Mouse (Mus musculus) left cerebral cortex, adult 11 months (tissue): ENCODE data around the gene Tcf7l1.

Source experiments
- DNase-seq: peaks from one replicate; pipeline ENCODE4 v3.0.0; 2022; ENCODE audit warnings: low spot score

Tcf7l1 gene

DNA sequence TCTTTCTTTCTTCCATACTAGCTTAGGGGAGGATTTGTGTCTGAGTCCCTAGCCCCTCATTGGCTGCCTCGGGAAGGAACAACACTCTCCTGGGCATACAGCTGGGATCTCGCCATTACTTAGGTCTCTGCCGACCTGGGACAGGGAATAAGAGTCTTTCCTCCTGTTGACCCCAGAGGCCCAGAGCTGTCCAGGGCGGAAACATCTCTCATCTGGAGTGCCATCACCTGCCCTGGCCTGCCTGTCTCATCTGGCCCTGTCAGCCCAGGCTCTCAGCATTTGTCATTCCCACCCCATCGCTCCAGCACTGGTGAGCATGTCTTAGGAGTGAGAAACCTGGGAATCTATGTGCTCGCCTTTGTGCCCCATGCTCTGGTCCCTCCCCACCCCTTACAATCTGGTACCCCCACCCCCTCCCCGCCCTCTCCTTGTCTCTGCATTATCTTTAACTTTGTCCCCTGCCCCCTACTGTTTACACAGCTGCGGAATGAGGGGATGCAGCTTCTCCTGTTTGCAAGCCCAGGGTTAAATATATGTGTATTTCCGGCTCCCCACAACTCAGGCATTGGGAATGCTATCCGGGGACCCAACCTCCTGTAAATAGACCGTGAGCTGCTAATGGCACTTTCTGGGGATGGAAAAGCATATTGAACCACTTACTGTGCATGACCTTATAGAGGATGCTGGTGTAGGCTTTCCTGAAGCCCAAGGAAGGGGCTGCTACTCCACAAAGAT lies 92.3 kb downstream of the Tcf7l1 start:
- no peak for DNase-seq

DNA sequence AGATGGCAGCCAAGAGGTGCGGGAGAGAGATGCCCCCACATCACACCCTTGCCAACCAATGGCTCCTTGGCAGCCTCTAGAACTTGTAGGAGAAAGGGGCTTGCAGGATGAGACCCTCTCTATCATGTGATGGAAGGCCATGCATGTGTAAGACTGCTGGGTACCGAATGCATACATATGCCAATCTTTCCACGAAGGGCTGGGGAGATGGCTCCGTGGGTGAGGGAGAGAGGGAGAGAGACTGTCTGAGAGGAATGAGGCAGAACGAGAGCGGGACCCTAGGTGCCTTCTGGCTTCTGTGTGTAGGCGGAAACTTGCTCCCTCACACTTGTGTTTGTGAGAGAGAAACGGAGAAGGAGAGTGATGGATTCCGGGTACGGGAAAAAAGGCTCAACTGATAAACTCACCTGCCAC lies 94.3 kb downstream of the Tcf7l1 start:
- DNase-seq: no peak

DNA sequence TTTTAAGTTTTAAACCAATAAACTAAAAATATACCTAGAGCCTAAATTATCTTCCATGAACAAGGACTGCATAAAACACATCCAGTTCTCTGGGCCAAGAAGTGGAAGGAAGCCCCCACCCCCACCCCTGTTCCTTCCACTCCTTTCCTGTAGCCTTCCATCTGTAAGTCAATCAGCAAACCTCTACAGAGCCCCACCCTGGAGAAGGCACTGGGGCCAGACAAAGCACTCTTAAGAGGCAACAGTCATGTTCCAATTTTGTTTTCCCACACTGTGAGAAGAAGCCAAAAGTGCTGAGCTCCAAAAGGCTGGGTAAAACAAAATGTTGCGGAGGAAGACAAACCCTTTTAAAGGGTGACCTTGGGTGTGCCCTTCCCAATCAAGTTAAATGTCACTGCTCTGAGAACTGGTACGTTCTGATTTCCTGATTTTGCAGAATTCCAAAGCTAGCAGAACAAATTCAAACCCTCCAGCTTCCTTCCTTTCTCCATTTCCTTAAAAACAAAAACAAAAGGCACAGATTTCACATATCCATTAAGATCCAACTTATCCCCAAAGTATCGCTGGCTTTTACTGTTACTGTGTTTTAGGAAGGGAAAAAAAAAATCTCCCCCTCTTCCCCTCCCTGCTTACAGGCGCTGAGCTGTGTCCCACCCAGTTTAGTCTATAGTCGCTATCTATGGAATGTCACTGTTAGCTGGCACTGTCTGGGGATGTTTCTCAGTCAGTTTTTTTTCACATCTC lies 94.8 kb downstream of the Tcf7l1 start:
- DNase-seq: no peak

DNA sequence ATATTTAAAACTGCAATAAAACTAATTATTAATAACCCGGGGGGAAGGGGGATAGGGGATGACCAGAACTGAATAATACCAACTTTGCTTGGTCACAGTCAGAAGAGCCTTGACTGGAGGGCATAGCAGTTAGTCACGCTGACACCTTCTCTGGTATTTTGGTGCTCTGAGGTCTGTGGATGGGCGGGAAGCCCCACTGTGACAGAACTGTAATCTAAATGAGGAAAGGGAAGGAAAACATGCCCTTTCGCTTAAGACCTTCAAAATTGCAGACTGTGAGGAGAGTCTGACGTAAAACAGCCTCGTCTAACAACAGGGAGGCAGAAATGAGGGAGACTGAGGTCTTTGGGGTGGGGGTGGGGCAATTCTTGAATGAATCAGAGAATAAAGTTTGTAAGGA lies 96.6 kb downstream of the Tcf7l1 start:
- DNase-seq: no peak

DNA sequence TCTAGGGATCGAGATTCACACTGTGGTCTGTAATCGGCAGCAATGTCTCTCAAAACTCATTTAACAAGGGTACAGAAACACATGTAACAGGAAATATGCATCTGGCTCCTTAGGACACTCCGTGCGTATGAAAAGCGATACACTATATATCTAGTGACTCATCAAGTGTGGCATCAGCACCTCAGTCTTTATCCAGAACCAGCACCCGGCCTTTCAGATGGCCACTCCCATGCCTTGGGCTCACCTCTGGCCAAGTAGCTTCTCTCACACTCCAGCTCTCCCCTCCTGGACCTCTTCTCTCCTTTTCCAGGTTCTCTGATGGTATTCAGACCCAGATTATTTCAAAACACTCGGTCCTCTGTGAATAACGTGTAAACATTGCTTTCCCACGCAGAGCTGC lies 97.5 kb downstream of the Tcf7l1 start:
- DNase-seq: no peak

DNA sequence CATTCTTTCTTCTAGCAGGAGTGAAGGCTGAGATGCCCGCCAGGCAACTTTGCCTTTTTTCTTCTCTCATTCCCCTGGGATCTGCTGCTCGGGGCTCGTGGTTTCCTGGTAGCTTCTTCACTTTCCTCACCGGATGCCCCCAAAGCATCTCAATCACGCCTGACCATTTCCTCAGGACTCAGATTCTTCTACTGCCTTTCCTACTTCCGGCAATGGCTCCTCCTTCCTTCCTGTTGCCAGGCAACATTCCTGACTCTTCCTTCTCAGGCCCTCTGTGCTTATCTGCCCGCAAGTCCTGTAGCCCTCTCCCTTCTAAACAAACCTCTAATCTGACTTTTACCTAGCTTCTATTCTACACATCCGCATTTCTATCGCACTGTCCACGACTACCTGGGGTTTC lies 98.5 kb downstream of the Tcf7l1 start:
- DNase-seq: no peak

DNA sequence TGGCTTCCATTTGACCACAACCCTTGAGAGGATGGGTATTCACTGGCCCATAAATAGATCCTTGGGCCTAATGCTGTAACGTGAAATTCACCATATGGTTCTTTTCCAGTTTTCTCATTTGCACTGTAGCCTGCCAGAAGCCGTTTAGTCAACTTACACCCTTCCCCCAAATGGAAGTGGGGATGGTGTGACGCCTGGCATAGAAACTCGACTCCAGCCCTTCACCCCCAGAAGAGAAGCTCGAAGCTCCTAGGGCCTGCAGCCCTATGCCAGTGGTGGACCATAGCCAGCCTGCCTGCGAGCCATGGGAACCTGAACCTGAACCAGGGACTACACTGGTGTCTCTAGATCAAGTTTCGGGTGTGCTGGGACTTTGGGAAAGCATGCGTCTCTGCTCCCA lies 99.1 kb downstream of the Tcf7l1 start:
- DNase-seq: no peak

DNA sequence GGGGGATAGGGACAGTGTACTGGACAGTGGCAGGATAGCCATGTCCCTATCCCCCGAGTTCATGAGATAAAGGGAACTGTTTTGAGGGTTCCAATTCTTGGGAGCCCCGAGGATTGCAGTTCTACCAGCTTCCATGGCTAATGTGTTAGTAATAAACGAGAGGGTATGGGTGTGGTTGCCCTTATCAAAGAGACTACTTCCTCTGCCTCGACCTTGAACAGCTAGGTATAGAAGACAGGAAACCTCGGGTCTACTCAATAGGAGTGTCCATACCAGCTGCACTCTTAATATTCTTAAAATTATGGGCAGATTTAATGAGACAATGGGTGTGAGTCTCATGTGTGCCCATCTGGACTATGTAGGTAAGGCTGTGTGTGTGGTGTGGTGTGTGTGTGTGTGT lies 100.0 kb downstream of the Tcf7l1 start:
- no peak for DNase-seq

DNA sequence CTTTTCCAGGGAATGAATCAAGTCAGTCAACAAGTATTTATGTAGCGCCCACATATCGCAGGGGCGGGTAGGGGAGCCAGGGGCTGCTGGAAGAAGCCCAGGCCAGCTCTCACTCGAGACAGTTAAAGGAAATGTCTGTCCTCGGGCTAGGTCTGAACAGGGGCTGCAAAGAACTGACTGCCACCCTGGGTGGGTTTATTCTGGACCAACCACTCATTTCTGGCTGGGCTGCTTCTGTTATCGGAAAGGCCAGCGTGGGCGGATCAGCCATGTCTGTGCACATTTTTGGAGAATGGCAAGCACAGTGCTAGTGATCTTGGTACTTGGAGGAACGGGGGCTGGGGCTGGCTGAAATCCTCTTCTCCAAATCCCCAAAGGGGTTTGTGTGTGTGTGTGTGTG lies 103.9 kb downstream of the Tcf7l1 start:
- DNase-seq: no peak

DNA sequence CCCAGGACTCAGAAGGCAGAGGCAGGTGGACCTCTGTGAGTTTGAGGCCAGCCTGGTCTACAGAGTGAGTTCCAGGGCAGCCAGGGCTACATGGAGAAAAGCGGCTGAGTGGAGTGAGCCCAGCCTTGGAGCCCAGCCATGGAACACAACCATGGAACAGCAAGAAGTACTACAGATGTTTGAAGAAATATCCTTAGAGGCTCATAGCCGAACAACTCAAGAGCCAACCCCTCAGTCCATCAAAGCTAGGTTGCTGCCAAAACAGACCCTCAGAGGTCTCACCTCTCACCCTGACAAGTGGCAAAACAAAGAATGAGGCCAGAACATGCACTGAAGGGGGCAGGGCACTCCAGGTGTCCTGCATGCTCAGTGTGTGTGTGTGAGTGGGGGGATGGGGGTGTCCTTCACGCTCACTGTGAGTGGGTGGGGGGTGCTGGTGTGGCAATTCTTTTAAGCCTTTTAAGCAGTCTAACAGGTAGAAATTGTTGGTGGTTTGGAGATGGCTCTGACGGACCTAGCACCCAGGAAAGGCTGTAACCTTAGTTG lies 104.7 kb downstream of the Tcf7l1 start:
- no peak for DNase-seq

DNA sequence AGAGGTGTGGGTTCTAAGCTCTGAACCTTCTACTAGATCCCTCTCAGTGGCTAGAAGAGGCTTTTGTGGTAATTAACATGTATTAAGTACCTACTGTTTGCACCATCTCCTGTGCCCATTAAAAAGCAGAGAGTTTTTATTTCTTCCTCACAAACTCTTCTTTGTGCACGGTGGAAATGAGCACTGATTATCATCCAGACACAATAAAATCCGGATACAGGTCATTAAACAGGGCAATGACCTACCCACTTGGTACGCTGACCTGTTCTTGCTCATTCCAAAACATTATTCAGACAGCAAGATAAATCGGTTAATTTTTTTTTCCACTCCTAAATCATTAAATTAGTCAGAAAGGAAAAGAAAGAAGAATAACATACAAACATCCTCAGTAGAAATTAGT lies 106.8 kb downstream of the Tcf7l1 start:
- no peak for DNase-seq

DNA sequence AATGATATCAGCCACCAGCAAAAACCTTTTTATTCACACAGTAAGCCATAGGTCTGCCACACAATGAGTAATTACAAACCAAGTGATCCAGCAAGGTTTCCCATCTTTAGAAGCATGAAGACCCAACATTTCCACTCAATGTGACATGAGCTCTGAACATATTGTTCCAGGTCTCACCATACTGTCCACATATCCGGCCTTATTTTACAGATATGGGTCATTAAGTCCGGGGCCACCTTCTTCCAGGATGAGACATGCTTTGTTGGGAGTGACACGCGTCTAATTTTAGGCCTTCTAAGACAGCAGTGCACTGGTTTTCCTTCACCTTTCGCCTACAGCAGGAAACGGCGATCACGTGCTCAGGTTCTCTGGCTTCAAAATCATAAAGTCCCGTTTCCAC lies 108.1 kb downstream of the Tcf7l1 start:
- DNase-seq: no peak

DNA sequence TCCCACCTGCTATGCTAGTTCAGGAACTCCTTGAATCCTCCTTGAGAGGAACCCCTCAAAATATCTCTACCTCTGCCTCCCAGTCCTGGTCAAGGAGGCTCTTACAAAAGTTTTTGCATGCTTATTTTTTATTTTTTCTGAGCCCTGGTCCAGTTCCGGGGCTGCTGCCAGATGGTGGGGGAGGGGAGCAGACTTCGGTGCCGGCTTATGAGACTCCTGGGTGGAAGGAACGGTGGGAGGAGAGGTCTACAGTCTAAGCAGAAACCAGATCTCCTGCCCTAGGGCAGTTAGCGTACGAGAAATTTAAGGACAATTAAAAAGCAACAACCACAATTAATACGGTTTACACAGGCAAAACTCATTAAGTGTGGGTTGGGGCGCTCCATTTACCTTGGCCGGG lies 110.4 kb downstream of the Tcf7l1 start:
- no peak for DNase-seq

DNA sequence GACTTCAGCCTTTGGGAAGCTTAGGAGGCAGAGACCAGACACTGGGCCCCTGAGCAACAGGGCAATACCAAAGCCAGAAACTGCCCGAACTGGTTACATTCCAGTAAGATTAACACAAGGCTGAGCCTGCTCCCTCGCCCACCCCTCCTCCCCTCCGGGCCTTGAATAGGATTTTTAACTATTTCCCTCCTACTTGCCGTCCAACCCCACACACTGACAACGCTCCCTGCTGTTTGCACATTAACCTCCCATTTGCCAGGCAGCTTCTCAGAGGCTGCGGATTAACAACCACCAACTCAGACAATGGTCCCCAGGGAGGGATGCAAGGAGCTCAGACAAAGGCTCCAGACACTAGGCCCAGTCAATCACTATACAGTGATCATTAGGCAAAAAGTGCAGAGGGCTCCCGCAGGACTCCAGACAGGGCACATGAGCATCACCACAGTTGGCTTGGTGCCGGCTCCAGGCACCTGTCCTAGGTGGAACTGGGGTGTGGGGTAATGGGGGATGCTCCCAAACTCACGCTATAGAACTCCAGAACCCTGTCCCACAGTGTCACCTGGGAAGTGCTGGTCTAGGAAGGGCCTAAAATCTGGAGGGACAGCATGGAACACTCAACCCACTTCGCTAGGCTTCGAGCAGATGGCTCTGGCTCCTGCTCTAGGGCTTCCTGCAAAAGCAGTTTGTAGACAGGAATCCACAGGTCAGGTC lies 111.4 kb downstream of the Tcf7l1 start:
- no peak for DNase-seq

DNA sequence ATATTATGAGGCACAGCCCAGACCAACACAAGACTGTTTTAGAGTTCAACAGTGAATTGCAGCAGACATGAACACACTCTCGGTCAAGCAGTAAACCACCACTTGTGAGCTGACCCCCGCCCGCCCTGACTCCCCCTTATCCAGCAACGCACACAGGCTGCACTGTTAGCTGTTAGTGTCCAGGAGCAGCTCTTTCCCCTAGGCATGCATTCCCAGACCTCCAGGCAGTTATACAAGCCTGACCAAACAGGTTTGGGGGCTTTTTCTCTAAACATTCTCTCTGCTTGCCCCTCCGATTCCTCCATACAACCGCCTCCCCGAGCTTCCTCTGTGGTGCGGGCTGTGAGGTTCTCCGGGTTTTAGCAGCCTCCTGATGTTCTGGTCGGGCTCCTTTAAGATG lies 112.0 kb downstream of the Tcf7l1 start:
- DNase-seq: no peak

DNA sequence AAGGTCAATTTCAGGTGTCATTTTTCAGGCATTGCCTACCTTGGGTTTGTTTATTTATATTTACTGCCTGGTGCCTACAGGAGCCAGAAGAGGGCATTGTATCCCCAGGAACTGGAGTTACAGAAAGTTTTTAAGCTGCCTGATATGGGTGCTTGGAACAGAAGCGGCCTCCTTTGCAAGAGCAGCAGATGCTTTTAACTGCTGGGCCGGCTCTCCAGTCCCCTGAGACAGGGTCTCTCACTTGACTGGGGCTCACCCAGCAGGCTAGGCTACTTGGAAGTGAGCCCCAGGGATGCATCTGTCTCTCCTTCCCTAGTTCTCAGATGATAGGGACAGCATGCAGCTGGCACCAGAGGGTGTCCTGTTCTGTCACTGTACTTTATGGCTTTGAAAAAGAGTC lies 112.7 kb downstream of the Tcf7l1 start:
- DNase-seq: no peak

DNA sequence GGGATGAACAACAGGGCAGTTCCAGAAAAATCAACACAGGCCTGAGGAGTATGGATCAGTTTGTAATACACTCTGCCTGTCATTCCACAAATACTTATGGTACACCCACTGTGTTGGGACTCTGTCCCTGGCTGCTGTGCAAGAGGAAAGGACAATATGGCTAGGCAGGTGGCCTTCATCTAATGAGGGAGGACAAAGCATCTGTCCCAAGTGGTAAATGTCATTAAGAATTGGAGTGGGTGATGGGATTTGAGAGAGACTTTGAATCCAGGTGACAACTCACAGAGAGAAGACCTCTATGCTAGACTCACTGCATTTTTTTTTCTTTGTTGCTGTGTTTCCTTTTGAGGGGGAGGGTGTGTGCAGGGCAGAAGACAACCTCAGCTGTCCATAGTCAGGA lies 115.3 kb downstream of the Tcf7l1 start:
- DNase-seq: no peak

DNA sequence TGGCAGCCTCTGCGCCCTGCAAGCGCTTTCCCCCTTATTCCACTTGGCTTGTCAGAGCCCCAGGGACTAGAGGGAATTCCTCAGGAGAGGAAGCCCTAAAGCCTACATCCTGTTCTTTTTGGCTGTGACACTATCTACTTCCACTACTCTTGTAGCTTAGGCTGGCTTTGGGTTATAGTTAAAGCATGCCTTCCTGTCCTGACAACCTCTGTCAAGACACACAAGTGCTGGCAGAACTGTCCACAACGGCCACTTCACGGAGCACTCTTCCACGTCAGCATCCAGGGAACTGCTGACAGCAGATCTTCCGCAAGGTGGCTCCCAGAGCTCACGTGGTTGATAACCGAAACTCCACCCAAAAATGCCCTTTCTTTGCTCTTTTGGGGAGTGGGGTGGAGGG lies 117.9 kb downstream of the Tcf7l1 start:
- DNase-seq: no peak

DNA sequence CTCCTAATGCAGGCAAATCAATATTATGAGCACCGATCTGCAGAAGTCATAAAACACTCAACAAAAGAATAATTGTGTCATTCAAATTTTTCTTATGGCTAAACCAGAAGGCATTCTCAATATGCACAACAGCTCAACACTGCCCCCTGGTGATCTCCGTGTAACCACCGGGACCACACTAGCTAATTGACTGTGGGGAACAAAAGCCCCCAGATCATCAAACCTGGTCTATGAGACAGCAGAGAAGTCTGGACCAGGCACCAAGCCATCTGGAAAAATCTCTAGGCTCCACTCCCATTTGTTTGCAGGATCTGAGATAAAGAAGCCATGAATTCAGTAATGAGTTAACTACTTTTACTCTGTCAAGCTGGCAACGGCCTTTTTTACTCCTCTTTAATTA lies 122.0 kb downstream of the Tcf7l1 start:
- DNase-seq: no peak

DNA sequence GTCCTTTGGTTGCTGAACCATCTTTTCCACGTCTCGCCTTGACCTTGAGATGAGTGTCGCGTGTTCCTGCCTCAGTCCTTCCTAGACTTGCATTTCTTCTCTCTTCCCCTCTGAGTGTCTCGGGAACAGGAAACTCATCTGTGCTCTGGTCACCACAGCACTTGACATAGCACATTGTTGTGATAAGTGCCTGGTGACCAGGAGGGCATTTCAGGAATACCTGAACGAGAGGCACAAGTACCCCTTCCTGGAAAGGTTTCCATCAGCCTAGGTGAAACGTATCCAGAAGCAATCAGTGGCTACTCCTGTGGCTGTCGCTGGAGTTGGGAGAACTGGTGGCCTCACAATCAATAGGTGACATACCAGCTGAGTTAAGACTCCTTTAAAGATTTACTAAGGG lies 124.8 kb downstream of the Tcf7l1 start:
- no peak for DNase-seq

DNA sequence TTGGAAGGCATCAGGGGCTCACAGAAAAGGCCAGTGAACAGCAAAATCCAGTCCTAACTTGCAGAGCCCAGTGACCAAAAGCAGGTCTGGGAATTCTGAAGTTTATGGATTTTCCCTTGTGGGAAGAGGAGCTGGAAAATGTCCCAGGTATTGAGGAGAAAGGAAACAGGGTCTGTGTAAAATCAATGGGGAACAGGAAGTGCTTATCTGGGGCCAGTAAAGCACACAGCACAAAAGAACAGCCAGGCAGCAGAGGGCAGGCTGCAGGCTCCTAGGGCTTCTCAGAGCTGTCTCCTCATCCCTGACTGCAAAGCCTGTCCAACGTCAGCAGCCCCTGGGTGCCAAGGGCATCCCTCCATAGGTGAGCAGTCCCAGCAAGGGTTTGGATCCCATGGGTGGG lies 126.1 kb downstream of the Tcf7l1 start:
- DNase-seq: no peak

DNA sequence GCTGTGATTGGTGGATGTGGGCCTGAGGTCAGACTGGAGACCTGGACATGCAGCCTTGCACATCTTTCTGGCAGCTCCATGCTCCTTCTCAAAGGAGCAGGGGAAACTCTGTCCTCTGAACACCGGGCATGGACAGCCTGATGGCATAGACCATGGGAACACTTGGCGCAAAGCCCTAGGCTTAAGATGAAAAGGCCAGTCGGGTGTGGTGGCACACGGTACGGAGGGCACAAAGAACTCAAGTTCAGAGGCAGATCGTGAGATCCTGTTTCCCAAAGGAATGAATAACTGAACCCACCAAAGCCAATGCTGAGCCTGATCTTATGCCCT lies 128.7 kb downstream of the Tcf7l1 start:
- DNase-seq: no peak

DNA sequence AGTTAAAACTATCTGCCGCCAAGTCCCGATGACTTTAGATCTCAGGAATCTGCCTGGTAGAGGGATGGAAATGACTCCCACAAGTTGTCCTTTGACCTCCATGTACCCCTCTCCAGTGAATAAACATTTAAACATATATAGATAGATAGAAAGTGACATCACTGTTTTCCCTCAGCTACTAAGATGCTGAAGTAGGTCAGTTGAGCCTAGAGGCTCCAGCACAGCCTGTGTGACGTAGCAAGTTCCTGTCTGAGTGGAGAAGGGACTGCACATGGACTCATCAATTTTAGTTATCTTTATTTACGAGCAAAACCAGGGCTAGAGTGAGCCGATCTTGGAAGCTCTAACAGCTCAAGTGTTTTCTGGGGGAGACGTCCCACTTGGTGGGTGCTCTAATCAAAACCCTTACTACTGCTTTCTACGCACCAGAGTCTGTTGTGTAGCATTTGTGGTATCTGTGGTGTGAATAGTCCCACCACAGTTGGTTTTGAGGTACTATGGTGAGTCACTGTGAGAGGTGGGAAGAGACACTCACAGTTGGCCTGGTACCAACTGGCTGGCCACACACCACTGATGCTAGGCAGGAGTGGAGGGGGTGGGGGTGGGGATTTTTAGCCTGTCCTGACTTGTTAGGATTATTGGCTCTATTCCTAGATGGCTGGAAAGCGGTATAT lies 129.2 kb downstream of the Tcf7l1 start:
- DNase-seq: no peak
